Mouse (Mus musculus) G1E (cell line): ENCODE results near the gene Parva.

ENCODE experiments used
- CTCF ChIP-seq: IDR thresholded peaks from 2 replicates; pipeline ENCODE4 v1.5.1; 2012; ENCODE audit warnings: low read depth, low read length, inconsistent platforms, mixed read lengths
- GATA1 ChIP-seq: IDR thresholded peaks from 2 replicates; pipeline ENCODE4 v1.6.1; 2012; ENCODE audit warnings: borderline replicate concordance, low read length, inconsistent platforms, mixed read lengths
- GATA2 ChIP-seq: IDR thresholded peaks from 2 replicates; pipeline ENCODE4 v1.6.1; 2012; ENCODE audit warnings: low read depth, low read length, inconsistent platforms, borderline replicate concordance
- POLR2AphosphoS5 ChIP-seq: IDR thresholded peaks from 2 replicates; pipeline ENCODE4 v1.6.1; 2012; ENCODE audit warnings: low read depth, low read length, inconsistent platforms; ENCODE audit not compliant: insufficient replicate concordance
- TAL1 ChIP-seq: conservative IDR thresholded peaks from 2 replicates; pipeline ENCODE4 v1.6.1; 2012; ENCODE audit warnings: low read depth, low read length, inconsistent platforms, mixed read lengths

GRCm38 (mm10) chr7:112444152-112444984, 17.1 kb downstream of the Parva start:
- no peak for TF ChIP-seq GATA2
- no peak for TF ChIP-seq GATA1
- no peak for TF ChIP-seq CTCF
- no peak for TF ChIP-seq TAL1
- TF ChIP-seq POLR2AphosphoS5, result no peak
